Mouse (Mus musculus): ENCODE results near the gene Pjvk.
"Not testable (repeated sequence)": the region's sequence is repeated elsewhere in the genome, so short reads cannot be mapped to it uniquely, and the experiment has no call there.

Gene Pjvk

DNA sequence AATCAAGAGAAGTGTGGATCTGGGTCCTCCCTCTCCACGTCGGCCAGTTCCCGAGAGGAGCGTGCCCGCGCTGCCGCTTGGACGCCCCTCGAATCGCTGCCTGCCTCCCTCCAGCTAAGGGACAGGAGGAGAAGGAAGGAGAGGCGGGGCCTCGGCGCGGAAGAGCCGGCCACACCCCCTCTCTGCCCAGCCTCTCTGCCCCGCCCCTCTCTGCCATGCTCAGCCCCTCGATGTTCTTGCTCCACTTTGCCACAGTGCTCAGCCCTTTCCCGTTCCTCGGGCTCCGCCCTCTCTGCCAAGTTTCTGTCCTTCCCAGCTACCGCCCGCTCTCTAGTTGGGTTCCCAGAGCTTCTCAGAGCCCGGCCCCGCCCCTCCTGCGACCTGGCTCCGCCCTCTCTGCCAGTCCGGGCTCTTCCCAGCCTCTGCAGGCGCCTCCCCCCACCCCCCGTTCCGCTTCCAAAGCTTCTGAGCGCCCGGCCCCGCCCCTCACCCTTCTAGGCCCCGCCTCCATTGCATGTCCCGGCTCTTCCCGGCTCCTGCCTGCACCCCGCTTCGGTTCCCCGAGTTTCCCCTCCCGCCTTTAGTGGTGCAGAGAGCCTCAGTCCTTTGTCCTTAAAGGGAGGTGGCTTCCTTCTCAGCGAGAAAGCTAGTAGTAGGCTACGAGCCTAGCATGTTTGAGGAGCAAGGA is at the start of gene Pjvk, which contains the start of gene Prkra:
TSS of gene Pjvk (plus strand) at position 594 of the 688 bp plus-strand sequence.
TSS of gene Prkra (minus strand) at position 133 of the 688 bp plus-strand sequence.
- peak; percentile 98 for DNase-seq (ENCODE audit: low read depth, low spot score)

DNA sequence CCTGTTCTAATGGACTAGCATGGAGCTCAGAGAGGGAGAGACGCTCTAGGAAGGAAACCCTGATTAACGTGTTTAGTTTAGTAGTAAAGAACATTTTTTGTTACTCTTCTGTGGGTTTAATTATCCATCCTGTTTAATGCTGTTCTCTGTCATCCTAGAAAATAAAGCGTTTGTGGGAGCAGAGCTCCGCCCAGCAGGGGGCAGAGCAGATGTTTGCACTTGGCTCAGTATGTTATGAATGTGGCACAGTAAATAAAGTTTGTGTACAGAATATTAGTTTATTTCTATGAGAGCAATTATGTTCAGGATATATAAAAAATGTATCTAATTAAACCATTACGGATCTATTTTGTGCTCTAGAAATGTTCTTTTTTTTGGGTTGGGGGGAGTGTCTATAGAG is 49.1 kb upstream of the Pjvk start:
- DNase-seq (ENCODE audit: low read depth, low spot score), result no peak

DNA sequence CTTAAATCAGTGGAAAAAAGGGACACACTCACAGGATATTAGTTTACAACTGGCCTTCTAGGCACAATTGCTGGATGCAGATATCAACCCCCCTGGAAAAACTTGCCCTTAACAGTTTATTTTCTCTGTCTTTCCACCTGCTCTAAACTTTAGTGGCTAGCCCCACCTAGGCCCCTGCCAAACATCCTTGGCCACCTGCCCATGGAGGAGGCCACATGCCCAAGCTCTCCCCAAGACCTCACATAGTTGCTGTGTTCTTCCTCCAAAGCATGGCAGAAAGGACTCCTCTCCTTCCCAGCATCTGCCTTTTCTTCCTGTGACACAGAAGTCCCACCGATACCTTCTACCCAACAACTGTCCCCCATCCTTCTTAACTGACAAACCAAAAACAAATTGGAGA is 46.0 kb upstream of the Pjvk start:
- DNase-seq (ENCODE audit: low read depth, low spot score), result no peak

DNA sequence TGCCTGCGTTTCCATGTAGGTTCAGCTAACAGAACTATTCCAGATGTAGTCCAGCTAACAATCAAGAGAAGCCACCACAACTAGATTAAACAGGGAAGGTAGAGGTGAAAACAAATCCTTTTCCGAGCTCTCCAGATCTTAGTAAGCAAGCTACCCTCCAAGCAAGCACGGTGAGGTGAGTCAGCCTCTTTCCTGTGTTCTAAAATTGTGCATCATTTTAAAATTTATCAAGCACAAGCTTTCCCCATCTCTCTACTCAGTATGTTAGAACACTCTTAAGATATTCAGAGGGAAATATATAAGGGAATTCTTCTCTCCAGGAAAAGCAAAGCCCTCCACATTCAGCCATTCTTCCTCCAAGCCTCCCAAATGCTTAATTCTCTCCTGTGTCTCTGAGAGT is 41.6 kb upstream of the Pjvk start:
- no peak for DNase-seq (ENCODE audit: low read depth, low spot score)

DNA sequence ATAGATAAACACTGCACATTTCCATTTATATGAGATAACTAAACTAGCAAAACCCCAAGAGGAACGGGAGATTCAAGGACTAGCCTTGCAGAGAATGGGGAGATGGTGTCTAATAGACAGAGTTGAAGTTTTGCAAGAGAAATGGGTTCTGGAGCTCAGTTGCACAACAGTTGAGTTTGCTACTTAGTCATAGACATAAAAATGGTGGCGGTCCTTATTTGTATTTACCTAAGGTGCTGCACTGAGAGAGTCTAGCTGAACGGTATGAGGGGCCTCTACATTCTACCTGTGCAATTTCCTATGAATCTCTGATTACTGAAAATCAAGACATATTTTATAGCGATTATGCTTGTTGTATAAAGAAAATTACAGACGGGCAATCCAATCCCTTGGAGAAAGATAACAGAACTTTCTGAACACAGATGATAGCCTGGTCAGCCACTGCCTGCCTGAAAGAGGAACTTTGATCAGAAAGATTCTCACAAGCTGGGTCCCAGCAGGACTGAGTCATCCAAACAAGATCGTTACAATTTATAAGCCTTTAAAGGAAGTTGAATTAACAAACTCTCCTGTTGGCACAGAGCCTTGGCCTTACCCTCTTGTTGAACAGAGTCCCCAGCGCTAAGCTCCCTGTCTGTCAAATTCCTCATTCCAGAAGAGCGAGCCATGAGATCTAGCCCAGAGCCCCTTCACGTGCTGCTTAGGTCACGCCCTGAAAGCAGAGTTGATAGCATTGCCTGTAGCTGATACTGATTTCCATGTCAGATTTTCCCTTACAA is 37.8 kb upstream of the Pjvk start:
- no peak for DNase-seq (ENCODE audit: low read depth, low spot score)

DNA sequence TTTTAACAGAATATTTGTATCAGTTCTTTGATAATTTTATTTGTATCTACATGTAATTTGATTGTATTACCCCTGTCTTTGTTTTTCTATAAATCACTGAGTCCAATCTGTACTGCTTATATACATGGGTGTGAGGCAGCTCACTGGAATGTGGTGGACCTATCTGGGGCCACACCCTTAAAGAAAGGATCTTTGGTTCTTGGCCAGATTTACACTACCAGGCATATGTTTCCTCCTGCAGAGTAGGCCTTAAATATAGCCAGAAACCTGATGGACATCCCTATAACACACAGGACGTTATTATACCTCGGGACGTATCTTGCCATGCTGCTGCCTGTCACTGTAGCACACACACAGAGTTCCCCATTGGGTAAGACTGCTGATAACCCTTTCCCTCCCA is 36.3 kb upstream of the Pjvk start:
- no peak for DNase-seq (ENCODE audit: low read depth, low spot score)

DNA sequence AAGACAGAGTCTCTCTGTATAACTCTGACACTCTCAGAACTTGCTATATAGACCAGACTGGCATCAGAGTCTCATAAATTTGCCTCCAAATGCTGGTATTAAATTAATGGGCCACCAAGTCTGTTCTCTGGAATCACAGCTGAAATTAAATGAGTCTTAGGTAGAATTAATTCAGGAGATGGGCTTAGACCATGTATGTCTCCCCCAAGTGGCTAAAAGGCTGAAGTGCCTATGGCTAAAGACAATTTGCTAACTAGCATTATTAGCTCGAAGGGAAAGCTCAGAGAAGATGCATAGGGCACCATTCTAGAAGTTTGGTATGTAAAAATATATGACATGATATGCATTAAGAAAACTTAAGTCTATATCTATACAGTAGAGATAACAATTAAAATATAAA is 30.2 kb upstream of the Pjvk start:
- DNase-seq (ENCODE audit: low read depth, low spot score), result peak; percentile 43

DNA sequence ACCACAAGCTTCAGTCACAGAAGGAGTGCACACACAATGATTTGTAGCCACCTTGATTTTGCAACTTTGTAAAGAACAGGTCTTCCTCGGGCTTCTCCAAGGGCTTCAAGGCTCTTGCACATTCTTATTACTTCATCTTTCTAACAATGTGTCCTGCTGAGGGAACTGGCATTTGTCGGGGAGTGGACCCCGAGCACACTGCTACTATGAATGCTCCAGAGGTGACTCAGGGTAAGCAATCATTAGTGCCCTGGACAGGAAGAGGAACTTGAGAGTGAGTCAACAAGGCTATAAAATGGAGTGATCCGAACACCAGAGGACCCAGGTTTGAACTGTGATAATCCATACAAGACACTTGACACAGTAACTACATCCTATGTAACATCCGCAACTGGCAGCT is 28.1 kb upstream of the Pjvk start:
- no peak for DNase-seq (ENCODE audit: low read depth, low spot score)

DNA sequence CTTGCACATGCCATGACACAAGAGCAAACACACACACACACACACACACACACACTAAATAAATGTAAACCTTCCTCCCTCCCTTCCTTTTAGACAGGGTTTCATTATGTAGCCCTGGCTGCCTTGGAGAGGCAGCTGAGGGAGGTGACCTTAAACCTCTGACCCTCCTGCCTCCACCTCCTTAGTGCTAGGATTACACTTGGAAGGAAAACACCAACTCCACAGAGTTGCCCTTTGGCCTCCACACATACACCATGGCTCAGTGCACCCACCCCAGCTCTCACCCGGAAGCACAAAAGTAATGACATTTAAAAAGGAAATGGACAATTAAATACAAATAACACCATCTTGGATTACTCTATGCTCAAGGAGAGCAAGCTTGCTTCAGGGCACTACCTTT is 26.6 kb upstream of the Pjvk start:
- DNase-seq (ENCODE audit: low read depth, low spot score), result no peak

DNA sequence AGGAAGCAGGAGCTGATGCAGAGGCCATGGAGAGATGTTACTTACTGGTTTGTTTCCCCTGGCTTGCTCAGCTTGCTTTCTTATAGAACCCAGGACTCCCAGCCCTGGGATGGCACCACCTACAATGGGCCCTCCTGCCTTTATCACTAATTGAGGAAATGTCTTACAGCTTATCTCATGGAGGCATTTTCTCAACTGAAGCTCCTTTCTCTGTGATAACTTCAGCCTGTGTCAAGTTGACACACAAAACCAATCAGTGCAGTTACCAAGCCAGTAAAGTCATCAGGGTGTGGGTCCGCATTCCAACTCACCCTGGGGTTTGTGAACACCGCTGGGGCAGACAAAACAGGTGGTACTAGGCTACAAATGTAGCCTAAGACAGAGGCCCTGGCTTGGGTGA is 26.0 kb upstream of the Pjvk start:
- not testable (repeated sequence) for DNase-seq (ENCODE audit: low read depth, low spot score)

DNA sequence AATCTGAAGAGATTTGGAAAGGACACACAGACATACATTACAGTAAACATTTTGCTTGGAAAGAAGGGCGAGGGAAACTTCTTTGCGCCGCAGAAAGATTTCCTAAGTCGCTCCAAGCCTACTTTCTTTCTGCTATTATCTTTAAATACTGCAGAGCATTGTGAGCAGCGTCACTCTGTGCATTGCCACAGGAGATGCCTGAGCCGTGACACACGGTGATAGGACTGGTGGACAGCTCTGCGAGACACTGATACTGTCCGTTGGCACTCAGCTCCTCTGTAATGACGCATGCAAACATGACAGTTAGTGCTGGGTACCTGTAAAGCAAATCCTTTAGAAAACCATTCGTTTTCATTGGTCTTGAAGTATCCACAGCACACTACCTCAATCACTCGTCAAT is 18.0 kb upstream of the Pjvk start:
- no peak for DNase-seq (ENCODE audit: low read depth, low spot score)

DNA sequence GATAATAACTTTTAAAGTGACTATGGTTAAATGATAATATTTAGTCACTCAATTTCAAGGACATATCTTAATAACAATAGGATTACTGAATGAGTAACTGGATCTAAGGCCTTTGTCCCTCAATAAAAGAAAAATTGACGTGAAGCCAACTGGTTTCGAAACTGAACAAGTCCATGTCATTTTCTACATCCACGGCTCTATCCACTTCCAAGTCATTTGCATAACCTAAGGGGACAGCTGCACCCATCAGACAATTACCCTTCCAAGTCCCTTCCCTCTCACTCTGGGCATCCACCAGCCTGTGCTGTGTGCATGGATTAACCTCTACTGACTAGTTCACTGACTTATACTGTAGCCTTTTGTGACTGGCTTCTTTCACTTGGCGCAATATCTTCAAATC is 16.7 kb upstream of the Pjvk start:
- no peak for DNase-seq (ENCODE audit: low read depth, low spot score)

DNA sequence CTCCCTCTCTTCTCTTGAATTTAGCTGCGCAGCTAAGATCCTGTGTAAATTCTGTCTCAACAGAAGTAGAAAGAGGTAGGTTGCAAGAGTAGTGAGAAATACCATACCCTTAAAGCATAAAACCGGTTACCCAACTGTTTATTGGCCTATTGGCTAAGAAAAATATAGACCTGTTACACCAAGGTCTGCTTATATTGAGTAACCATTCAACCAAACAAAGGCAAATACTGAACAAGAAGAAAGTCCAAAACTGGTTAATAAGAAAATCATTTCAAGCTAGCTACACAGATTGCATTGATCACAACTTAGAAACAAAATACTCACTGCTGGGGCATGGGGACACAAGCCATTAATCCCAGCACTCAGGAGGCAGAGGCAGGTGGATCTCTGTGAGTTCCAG is 8.6 kb upstream of the Pjvk start:
- no peak for DNase-seq (ENCODE audit: low read depth, low spot score)

DNA sequence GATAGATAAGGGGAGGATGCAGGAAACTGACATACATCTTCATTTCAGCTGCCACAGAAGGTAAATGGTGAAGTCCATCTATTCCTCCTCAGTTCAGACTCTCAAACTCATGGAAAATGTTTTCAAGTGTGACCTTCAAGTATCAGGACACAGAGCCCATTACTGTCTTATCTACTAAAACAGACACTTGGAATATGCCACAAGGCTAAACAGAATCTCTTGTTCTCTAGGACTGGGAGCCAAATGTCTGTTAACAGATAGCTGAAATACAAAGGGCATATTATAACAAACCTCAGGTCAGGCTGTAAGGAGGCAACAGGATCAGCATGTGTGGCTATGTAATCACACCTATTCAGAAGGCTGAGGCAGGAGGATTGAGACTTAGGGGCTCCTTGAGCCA is 4.5 kb upstream of the Pjvk start:
- no peak for DNase-seq (ENCODE audit: low read depth, low spot score)

DNA sequence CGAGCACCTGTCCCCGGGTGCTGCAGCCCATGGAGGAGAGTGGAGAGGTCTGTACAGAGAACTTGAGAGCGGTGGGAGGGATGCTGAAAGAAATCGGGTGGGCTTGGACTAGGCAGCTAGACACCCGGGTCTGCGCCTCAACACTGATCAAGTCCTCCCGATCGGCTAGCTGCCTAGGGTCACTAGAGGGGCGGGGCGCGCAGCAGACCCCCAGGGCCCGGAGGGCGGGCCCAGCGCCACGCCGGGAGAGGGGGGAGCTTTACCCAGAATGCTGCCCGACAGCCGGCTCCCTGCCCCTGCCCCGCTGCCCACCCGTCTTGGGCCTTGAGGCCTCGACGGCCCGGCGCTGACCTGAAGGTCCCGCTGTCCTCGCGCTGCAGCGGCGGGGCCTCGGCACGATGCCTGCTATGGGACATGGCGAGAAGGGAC is 821 bp upstream of the Pjvk start:
- peak; percentile 43 for DNase-seq (ENCODE audit: low read depth, low spot score)

DNA sequence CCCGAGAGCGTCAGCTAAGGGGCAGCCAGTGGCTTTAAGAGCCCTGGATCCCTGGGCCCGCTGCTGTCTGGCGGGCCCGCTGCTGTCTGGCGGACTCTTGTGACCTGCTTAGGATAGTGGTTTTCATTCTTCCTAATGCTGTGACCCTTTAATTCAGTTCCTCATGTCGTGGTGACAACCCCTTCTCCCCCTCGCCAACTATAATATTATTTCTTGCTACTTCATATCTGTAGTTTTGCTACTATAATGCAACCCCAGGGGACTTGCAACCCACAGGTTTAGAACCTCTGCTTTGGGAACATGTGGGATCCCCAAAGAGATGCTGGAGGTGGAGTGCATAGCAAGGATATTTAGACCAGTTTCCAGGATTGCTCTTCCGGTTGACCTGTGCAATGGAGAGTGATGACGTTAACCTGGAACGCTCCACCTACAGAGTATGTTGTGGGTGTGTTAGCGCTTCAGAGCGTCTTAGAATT is 428 bp downstream of the Pjvk start:
- no peak for DNase-seq (ENCODE audit: low read depth, low spot score)

DNA sequence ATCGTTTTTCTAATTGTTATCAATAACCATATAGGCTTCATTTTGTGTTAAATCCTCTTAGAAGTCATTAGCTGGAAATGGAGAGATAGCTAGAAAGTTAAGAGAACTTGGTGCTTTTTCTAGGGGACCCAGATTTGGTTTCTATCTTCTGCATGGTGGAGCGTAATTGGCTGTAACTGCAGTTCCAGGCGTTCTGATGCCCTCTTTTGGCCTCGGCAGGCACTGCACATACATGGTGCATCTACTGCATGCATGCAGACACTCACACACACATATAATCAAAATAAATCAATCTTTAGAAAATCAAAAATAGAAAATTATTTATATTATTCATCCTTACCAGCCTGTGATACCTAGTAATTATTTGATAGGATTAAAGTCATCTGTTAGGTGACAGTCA is 4.8 kb downstream of the Pjvk start:
- DNase-seq (ENCODE audit: low read depth, low spot score), result no peak

DNA sequence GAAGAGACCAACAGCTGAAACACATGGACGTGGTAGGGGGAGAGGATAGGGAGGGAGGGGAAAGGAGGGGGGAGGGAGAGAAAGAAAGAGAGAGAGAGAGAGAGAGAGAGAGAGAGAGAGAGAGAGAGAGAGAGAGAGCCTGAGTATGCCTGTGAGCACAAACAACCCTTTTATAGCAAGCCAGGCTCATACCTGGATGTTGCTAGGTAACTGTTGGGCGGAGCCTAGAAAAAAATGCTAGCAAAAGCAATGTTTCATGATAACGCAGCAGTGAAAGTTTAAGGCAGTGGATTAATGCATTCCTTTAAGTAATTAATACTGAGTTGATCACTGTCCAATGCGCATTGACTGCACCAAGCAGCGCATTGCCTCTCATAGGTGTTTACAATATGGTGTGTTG is 6.4 kb downstream of the Pjvk start:
- no peak for DNase-seq (ENCODE audit: low read depth, low spot score)

DNA sequence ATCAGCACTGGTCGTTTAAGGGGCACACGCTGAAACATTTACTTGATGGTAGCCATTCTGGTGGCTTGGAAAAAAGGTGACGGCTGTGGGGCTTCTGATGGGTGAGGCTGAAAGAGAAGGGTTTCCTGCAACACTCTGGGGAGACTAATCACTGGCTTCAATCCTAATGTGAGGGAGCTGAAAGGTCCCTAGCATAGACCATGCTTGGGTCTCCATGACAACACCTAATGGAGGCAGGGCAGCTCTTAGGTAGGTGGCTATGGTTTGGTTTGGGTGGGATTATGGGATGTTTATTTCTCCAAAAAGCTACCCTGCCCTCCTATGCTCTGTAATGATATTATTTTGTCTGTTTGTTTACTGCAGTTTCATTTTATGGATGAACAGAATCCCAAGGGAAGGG is 7.2 kb downstream of the Pjvk start:
- no peak for DNase-seq (ENCODE audit: low read depth, low spot score)

DNA sequence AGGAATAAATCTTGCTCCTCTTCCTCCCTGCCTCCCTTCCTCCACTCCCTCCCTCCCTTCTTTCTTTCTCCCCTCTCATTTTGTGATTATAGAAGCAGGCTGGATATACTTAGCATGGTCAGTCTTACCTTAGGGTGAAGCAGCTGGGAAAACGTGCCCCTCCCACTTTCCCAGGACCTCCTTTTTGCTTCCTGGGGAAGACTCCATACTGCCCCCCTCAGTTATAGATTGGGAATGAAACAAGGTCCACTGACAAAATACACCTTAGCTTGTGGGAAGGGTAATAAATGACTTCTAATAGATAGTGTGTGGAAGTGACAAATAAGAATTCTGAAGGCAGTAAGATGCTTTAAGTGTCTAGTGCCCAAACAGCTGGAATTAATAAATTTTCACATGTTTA is 7.7 kb downstream of the Pjvk start:
- DNase-seq (ENCODE audit: low read depth, low spot score), result no peak

DNA sequence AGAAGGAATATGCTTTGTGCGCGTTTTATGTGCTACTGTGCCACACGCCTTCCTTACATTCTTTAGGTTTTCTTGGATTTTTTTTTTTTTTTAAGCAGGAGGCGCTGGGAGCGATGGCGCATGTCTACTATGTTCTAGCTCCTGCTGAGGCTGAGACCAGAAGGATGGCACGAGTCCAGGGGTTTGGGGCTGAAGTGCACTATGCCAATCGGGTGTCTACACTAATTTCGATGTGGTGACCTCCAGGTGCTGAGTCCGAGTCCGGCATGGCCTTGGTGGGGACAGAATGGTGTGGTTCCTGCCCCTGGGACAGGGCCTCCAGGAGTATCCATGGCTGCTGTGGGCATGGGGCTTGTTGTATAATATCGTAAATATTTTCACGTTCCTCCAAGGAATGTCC is 10.3 kb downstream of the Pjvk start:
- DNase-seq (ENCODE audit: low read depth, low spot score), result no peak

DNA sequence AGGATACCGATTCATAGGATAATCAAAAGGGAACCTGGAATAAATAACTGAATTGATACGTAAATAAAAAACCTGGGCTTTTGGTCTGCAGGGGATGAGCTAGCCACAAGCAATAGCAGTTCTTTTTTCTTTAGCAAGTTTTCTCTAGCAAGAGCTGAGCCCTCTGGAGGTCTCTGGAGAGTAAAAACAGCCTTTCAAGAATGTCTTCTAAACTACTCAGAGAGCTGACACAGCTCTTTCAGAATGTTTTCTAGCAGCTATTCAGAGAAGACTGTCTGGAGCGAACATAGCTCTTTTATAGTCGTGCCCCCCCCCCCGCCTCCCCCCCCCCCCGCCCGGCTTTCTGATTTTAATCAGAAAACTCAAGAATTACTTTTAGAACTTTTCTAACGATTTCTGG is 11.1 kb downstream of the Pjvk start:
- no peak for DNase-seq (ENCODE audit: low read depth, low spot score)

DNA sequence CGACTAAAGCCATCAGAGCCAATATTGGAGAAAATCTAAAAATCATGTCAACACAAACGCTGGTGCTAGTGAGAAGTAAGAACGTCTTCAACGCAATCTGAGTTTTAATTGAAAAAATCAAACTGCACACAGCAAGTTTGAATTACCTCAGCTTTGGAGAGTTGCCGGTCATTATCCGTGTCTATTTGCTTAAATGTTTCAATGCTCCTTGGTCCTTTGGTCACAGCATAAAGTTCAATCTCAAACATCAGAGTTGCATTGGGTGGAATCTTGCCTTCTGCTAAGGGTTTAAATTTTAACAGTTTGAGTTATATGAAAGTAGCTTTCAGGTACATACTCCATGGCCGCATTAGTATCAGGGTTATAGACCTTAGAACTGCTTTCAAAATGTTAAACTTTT is 17.3 kb downstream of the Pjvk start:
- no peak for DNase-seq (ENCODE audit: low read depth, low spot score)
